Mouse (Mus musculus): ENCODE data around the gene Zfp61. TPM values are rescaled to one million over a fixed set of nuclear protein-coding genes. Genes with fewer than 3 reads are reported as not detected.

Zfp61 gene
- total RNA-seq, 2 experiments from 2014 or later = 21.6 to 24.2 TPM

- DNase-seq (ENCODE audit: low spot score in 2 of 2) = no peak
- no peak for TF ChIP-seq CTCF (conservative IDR thresholded peaks at IDR 0.05)
- Histone ChIP-seq H3K4me3 (no peak overlapping the region), H3K27ac (no peak overlapping the region)
Observed at GRCm38 (mm10) chr7:24322593-24322992, 21.6 kb upstream of the Zfp61 start.

- no peak overlapping the region for H3K4me3 ChIP-seq
- DNase-seq (ENCODE audit: low spot score in 2 of 2) = no peak
- no peak for TF ChIP-seq CTCF (conservative IDR thresholded peaks at IDR 0.05)
- no peak overlapping the region for H3K27ac ChIP-seq
Observed at GRCm38 (mm10) chr7:24318942-24319341, 17.9 kb upstream of the Zfp61 start.

GRCm38 (mm10) chr7:24316567-24317092 is 15.6 kb upstream of the Zfp61 start, which contains the start of gene Zfp94:
TSS of gene Zfp94 (minus strand) at chr7:24316666.
- peak; percentile 96 to 98 for DNase-seq (ENCODE audit: low spot score in 2 of 2)
- peak within 1 kb of the TSS; percentile 93 for H3K27ac ChIP-seq
- TF ChIP-seq CTCF (conservative IDR thresholded peaks at IDR 0.05) = no peak

GRCm38 (mm10) chr7:24315726-24316566 is 14.9 kb upstream of the Zfp61 start:
- TF ChIP-seq CTCF (conservative IDR thresholded peaks at IDR 0.05) = no peak
- DNase-seq (ENCODE audit: low spot score in 2 of 2) = peak in 1 of 2 experiments; percentile 16
- Histone ChIP-seq H3K27ac (peak overlapping the region; percentile 93), H3K4me3 (peak overlapping the region; percentile 76)

More at GRCm38 (mm10) chr7:24316567-24317092, 15.6 kb upstream of the Zfp61 start, which contains the start of gene Zfp94:
- H3K4me3 ChIP-seq = peak within 1 kb of the TSS; percentile 76

- H3K27ac ChIP-seq = peak overlapping the region; percentile 95
- no peak for TF ChIP-seq CTCF (conservative IDR thresholded peaks at IDR 0.05)
- H3K4me3 ChIP-seq = peak overlapping the region; percentile 86
- no peak for DNase-seq (ENCODE audit: low spot score in 2 of 2)
Observed at GRCm38 (mm10) chr7:24299823-24300481, 1.1 kb downstream of the Zfp61 start.

- peak; percentile 75 for TF ChIP-seq CTCF (conservative IDR thresholded peaks at IDR 0.05)
- peak overlapping the region; percentile 95 for H3K27ac ChIP-seq
- peak overlapping the region; percentile 86 for H3K4me3 ChIP-seq
- DNase-seq (ENCODE audit: low spot score in 2 of 2) = peak; percentile 85 to 90
Observed at GRCm38 (mm10) chr7:24298973-24299708, 1.9 kb downstream of the Zfp61 start.

- H3K27ac ChIP-seq = peak overlapping the region; percentile 95
- H3K4me3 ChIP-seq = peak overlapping the region; percentile 86
- DNase-seq (ENCODE audit: low spot score in 2 of 2) = no peak
- TF ChIP-seq CTCF (conservative IDR thresholded peaks at IDR 0.05) = no peak
Observed at GRCm38 (mm10) chr7:24298635-24298972, 2.4 kb downstream of the Zfp61 start.

- no peak for DNase-seq (ENCODE audit: low spot score in 2 of 2)
- TF ChIP-seq CTCF (conservative IDR thresholded peaks at IDR 0.05) = no peak
- H3K27ac ChIP-seq = no peak overlapping the region
- no peak overlapping the region for H3K4me3 ChIP-seq
Observed at GRCm38 (mm10) chr7:24297361-24298095, 3.5 kb downstream of the Zfp61 start.

GRCm38 (mm10) chr7:24296386-24296785 is 4.6 kb downstream of the Zfp61 start:
- Histone ChIP-seq H3K4me3 (no peak overlapping the region), H3K27ac (no peak overlapping the region)
- DNase-seq (ENCODE audit: low spot score in 2 of 2) = no peak
- TF ChIP-seq CTCF (conservative IDR thresholded peaks at IDR 0.05) = no peak

GRCm38 (mm10) chr7:24295376-24295775 is 5.7 kb downstream of the Zfp61 start:
- no peak for DNase-seq (ENCODE audit: low spot score in 2 of 2)
- Histone ChIP-seq H3K4me3 (no peak overlapping the region), H3K27ac (no peak overlapping the region)
- TF ChIP-seq CTCF (conservative IDR thresholded peaks at IDR 0.05) = no peak

- Histone ChIP-seq H3K27ac (no peak overlapping the region), H3K4me3 (no peak overlapping the region)
- TF ChIP-seq CTCF (conservative IDR thresholded peaks at IDR 0.05) = no peak
- no peak for DNase-seq (ENCODE audit: low spot score in 2 of 2)
Observed at GRCm38 (mm10) chr7:24294763-24295162, 6.3 kb downstream of the Zfp61 start.
